Mouse (Mus musculus): ENCODE measurements around the gene Gnl1. TPM values are rescaled to one million over a fixed set of nuclear protein-coding genes. Genes with fewer than 3 reads are reported as not detected.
A peak's percentile ranks its signal among the peaks of the same experiment; 100 is the strongest.
"Not testable (repeated sequence)": the region's sequence is repeated elsewhere in the genome, so short reads cannot be mapped to it uniquely, and the experiment has no call there.

Gnl1 gene
- 27.9 and 35.7 TPM in 2 replicates for polyA plus RNA-seq (2014; fragmentation: Nextera tagmentation; extraction: Ambion mirVana)

DNA sequence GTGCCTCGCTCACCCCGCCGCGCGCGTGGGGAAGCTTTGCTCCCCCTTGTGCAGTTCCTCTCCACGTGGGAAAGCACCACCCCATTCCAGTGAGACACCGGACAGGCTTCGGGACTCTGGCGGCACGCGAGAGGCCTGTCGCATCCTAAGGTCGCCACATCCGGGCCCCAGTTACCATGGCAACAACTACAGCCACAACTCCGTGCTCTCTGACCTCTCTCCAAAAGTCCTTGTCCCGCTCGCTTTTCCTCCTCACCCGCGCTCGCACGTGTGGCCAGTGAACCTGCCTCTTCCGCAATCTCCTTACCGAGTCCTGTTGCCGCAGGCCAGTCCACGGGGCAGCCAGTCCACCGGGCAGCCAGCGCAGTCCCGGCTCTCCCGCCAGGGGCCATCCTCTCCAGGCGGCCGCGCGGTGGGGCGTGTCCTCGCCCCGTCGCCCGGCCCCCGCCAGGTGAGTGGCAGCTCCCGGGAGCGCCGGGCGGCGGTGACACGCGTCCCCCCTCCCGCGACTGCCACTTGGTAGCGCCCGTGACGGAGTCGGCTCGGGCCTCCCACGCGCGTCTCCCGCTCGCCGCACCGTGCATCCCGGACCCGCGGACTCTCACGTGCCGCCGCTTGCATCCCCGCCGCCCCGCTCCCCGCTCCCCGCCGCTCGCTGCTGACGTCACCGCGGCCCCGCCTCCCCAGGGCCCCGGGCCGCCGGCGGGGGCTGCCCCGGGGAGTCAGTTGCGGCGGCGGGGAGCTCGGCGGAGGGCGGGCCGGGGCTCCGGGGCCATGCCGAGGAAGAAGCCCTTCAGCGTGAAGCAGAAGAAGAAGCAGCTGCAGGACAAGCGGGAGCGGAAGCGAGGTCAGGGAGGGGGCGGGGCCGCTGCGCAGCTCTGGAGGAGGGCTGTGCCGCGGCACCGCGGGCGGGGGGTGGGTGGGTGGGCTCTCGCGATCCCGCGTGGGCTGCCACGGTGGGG is at the start of gene Gnl1, which contains the start of gene Prr3:
Gnl1 (plus strand) TSS at position 451 of the 962 bp plus-strand sequence.
Prr3 (minus strand) TSS at position 836 of the 962 bp plus-strand sequence.
- Histone ChIP-seq H3K4me2 (ENCODE audit: low read length) (peak within 1 kb of the TSS; percentile 88), H3K36me3 (ENCODE audit: control insufficient read depth, insufficient read depth, low read length) (peaks cover 43% of the 10 kb centered on the region), H3K27me3 (replicated peaks; ENCODE audit: control insufficient read depth, insufficient read depth, low read length) (no peaks in the 10 kb centered on the region), H3K9me3 (replicated peaks; ENCODE audit: control insufficient read depth, low read length) (no peaks in the 10 kb centered on the region), H3K9ac (ENCODE audit: low read length) (peak within 1 kb of the TSS; percentile 80), H3K4me3 (ENCODE audit: low read depth, low read length) (peak within 1 kb of the TSS; percentile 90), H3K27ac (ENCODE audit: low read depth, low read length) (peak within 1 kb of the TSS; percentile 94), H3K4me1 (ENCODE audit: control insufficient read depth, insufficient read depth, low read length) (peaks cover 14% of the 10 kb centered on the region; the same call in 1 of the 2 replicates)
- WGBS, result under 1% methylated on average over 87 of the region's 109 CpGs
- ATAC-seq (peak; percentile 82), DNase-seq (ENCODE audit: low spot score) (peak; percentile 93)

GRCm38 (mm10) chr17:35930627-35931026 is 49.0 kb upstream of the Gnl1 start:
- Histone ChIP-seq H3K4me2 (ENCODE audit: low read length) (no peak overlapping the region), H3K9me3 (replicated peaks; ENCODE audit: control insufficient read depth, low read length) (no peaks in the 10 kb centered on the region), H3K27me3 (replicated peaks; ENCODE audit: control insufficient read depth, insufficient read depth, low read length) (no peaks in the 10 kb centered on the region), H3K9ac (ENCODE audit: low read length) (no peak overlapping the region), H3K4me3 (ENCODE audit: low read depth, low read length) (no peak overlapping the region), H3K27ac (ENCODE audit: low read depth, low read length) (no peak overlapping the region), H3K4me1 (ENCODE audit: control insufficient read depth, insufficient read depth, low read length) (no peaks in the 10 kb centered on the region), H3K36me3 (ENCODE audit: control insufficient read depth, insufficient read depth, low read length) (peaks cover 55% of the 10 kb centered on the region)
- 98% methylated on average over 12 of the region's 12 CpGs for WGBS
- ATAC-seq (no peak), DNase-seq (ENCODE audit: low spot score) (no peak)

- H3K4me2 ChIP-seq (ENCODE audit: low read length), result no peak overlapping the region
- no peak for DNase-seq (ENCODE audit: low spot score)
Measured at GRCm38 (mm10) chr17:35932608-35933007, 47.0 kb upstream of the Gnl1 start.

GRCm38 (mm10) chr17:35935763-35936162 is 43.9 kb upstream of the Gnl1 start:
- DNase-seq (ENCODE audit: low spot score); ATAC-seq; H3K27ac ChIP-seq (ENCODE audit: low read depth, low read length); H3K4me2 ChIP-seq (ENCODE audit: low read length); H3K27me3 ChIP-seq (replicated peaks; ENCODE audit: control insufficient read depth, insufficient read depth, low read length); H3K4me3 ChIP-seq (ENCODE audit: low read depth, low read length); H3K36me3 ChIP-seq (ENCODE audit: control insufficient read depth, insufficient read depth, low read length); H3K9ac ChIP-seq (ENCODE audit: low read length); H3K9me3 ChIP-seq (replicated peaks; ENCODE audit: control insufficient read depth, low read length); H3K4me1 ChIP-seq (ENCODE audit: control insufficient read depth, insufficient read depth, low read length): not testable (repeated sequence)
- 90% methylated on average over 14 of the region's 14 CpGs for WGBS

More at GRCm38 (mm10) chr17:35932608-35933007, 47.0 kb upstream of the Gnl1 start:
- Histone ChIP-seq H3K4me1 (ENCODE audit: control insufficient read depth, insufficient read depth, low read length) (no peaks in the 10 kb centered on the region), H3K36me3 (ENCODE audit: control insufficient read depth, insufficient read depth, low read length) (peaks cover 39% of the 10 kb centered on the region), H3K27me3 (replicated peaks; ENCODE audit: control insufficient read depth, insufficient read depth, low read length) (no peaks in the 10 kb centered on the region), H3K4me3 (ENCODE audit: low read depth, low read length) (no peak overlapping the region), H3K27ac (ENCODE audit: low read depth, low read length) (no peak overlapping the region), H3K9ac (ENCODE audit: low read length) (no peak overlapping the region), H3K9me3 (replicated peaks; ENCODE audit: control insufficient read depth, low read length) (no peaks in the 10 kb centered on the region)
- WGBS, result 85% methylated on average over 4 of the region's 4 CpGs
- ATAC-seq, result no peak

DNA sequence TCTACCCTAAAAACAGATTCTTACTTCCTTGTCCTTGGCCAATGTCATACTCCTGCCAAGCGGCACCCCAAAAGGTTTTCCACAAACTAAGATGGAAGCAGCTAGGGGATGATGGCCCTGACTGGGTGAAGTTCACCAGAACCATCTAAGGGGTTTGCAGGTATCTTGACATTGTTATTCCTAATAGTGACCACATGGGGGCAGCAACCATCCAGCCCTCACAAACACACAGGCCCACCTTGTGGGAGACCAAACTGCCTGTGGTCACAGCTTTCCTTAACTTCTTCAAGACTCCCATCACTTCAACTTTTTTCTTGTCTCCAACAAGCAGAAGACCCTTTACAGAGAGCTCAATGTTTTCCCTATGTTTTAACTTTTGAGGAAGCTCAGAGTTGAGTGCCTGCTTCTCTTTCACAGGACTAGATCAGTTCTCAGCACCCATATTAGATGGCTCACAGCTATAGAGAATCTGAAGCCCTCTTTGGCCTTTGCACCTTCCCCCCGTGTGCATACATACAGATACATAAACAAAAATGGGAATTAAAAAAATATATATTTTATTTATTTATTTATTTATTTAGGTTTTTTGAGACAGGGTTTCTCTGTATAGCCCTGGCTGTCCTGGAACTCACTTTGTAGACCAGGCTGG is 41.8 kb upstream of the Gnl1 start:
- Histone ChIP-seq H3K27ac (ENCODE audit: low read depth, low read length) (no peak overlapping the region), H3K4me2 (ENCODE audit: low read length) (no peak overlapping the region), H3K4me3 (ENCODE audit: low read depth, low read length) (no peak overlapping the region), H3K9me3 (replicated peaks; ENCODE audit: control insufficient read depth, low read length) (no peaks in the 10 kb centered on the region), H3K4me1 (ENCODE audit: control insufficient read depth, insufficient read depth, low read length) (no peaks in the 10 kb centered on the region), H3K27me3 (replicated peaks; ENCODE audit: control insufficient read depth, insufficient read depth, low read length) (no peaks in the 10 kb centered on the region), H3K9ac (ENCODE audit: low read length) (no peak overlapping the region), H3K36me3 (ENCODE audit: control insufficient read depth, insufficient read depth, low read length) (no peaks in the 10 kb centered on the region)
- WGBS, result 43% methylated on average over 2 of the region's 2 CpGs
- ATAC-seq (peak; percentile 77; the same call in 1 of the 2 replicates), DNase-seq (ENCODE audit: low spot score) (peak; percentile 68)

DNA sequence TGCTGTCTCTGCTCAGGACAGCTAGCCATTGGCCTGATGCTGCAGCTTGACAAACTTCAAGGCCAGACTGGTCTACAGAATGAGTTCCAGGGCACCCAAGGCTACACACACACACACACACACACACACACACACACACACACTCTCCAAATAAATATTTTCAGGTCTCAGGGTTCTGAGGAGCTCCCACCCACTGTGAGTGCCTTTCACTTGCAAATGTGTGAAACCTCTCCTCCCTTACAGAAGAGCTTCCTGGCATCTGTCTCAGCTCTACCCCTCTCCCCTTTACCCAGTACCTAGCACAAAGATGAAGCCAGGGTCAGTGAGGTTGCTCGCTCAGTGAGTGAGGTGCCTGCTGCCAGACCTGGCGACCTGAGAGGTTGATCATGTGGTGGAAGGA is 40.5 kb upstream of the Gnl1 start:
- DNase-seq (ENCODE audit: low spot score) (no peak), ATAC-seq (no peak)
- Histone ChIP-seq H3K36me3 (ENCODE audit: control insufficient read depth, insufficient read depth, low read length) (no peaks in the 10 kb centered on the region), H3K27ac (ENCODE audit: low read depth, low read length) (no peak overlapping the region), H3K4me2 (ENCODE audit: low read length) (no peak overlapping the region), H3K9me3 (replicated peaks; ENCODE audit: control insufficient read depth, low read length) (no peaks in the 10 kb centered on the region), H3K9ac (ENCODE audit: low read length) (no peak overlapping the region), H3K4me1 (ENCODE audit: control insufficient read depth, insufficient read depth, low read length) (no peaks in the 10 kb centered on the region), H3K27me3 (replicated peaks; ENCODE audit: control insufficient read depth, insufficient read depth, low read length) (no peaks in the 10 kb centered on the region), H3K4me3 (ENCODE audit: low read depth, low read length) (no peak overlapping the region)
- WGBS, result 29% methylated on average over 2 of the region's 2 CpGs

- no peak overlapping the region for H3K9ac ChIP-seq (ENCODE audit: low read length)
- H3K4me2 ChIP-seq (ENCODE audit: low read length), result no peak overlapping the region
- no peak overlapping the region for H3K27ac ChIP-seq (ENCODE audit: low read depth, low read length)
- no peak overlapping the region for H3K4me3 ChIP-seq (ENCODE audit: low read depth, low read length)
- WGBS, result 58% methylated on average over 1 of the region's 1 CpGs
- DNase-seq (ENCODE audit: low spot score) (no peak), ATAC-seq (no peak)
- H3K4me1 ChIP-seq (ENCODE audit: control insufficient read depth, insufficient read depth, low read length), result no peaks in the 10 kb centered on the region
- H3K36me3 ChIP-seq (ENCODE audit: control insufficient read depth, insufficient read depth, low read length), result no peaks in the 10 kb centered on the region
- H3K9me3 ChIP-seq (replicated peaks; ENCODE audit: control insufficient read depth, low read length), result no peaks in the 10 kb centered on the region
- no peaks in the 10 kb centered on the region for H3K27me3 ChIP-seq (replicated peaks; ENCODE audit: control insufficient read depth, insufficient read depth, low read length)
Measured at GRCm38 (mm10) chr17:35939941-35940340, 39.7 kb upstream of the Gnl1 start.

GRCm38 (mm10) chr17:35950946-35951345 is 28.7 kb upstream of the Gnl1 start:
- H3K9ac ChIP-seq (ENCODE audit: low read length); H3K4me3 ChIP-seq (ENCODE audit: low read depth, low read length); H3K4me2 ChIP-seq (ENCODE audit: low read length); DNase-seq (ENCODE audit: low spot score); H3K4me1 ChIP-seq (ENCODE audit: control insufficient read depth, insufficient read depth, low read length); ATAC-seq; H3K9me3 ChIP-seq (replicated peaks; ENCODE audit: control insufficient read depth, low read length); H3K27ac ChIP-seq (ENCODE audit: low read depth, low read length); H3K27me3 ChIP-seq (replicated peaks; ENCODE audit: control insufficient read depth, insufficient read depth, low read length): not testable (repeated sequence)
- H3K36me3 ChIP-seq (ENCODE audit: control insufficient read depth, insufficient read depth, low read length), result peaks cover 10% of the 10 kb centered on the region

Measured in forebrain, embryonic 14.5 days (tissue).